Mouse (Mus musculus) embryonic facial prominence, embryonic 12.5 days (tissue): ENCODE measurements around the gene Iqcn. TPM values are rescaled to one million over a fixed set of nuclear protein-coding genes. Genes with fewer than 3 reads are reported as not detected.

Source experiments
- ATAC-seq: fragments of 200-750 bp; cut with Nextera tagmentation; 2 replicates; pipeline ENCODE4 v1.8.0; 2017; ENCODE audit not compliant: insufficient number of reproducible peaks, insufficient read depth, low FRiP score, low TSS enrichment
- H3K27ac ChIP-seq: fragments of 300-500 bp; sonication (generic); 2 replicates; pipeline ENCODE4 v1.5.1; 2016; ENCODE audit warnings: mild to moderate bottlenecking
- H3K27me3 ChIP-seq: fragments of 300-500 bp; sonication (generic); 2 replicates; pipeline ENCODE4 v1.6.1; 2016; ENCODE audit warnings: mild to moderate bottlenecking, moderate library complexity
- H3K36me3 ChIP-seq: fragments of 300-500 bp; sonication (generic); 2 replicates; pipeline ENCODE4 v1.6.1; 2016; ENCODE audit warnings: mild to moderate bottlenecking
- H3K4me1 ChIP-seq: fragments of 300-500 bp; sonication (generic); 2 replicates; pipeline ENCODE4 v1.6.1; 2016
- H3K4me2 ChIP-seq: fragments of 300-500 bp; sonication (generic); replicated peaks from 2 replicates; pipeline ENCODE4 v1.6.1; 2016; ENCODE audit warnings: mild to moderate bottlenecking, moderate library complexity
- H3K4me3 ChIP-seq: fragments of 300-500 bp; sonication (generic); 2 replicates; pipeline ENCODE4 v1.5.1; 2016; ENCODE audit warnings: mild to moderate bottlenecking
- H3K9ac ChIP-seq: fragments of 300-500 bp; sonication (generic); 2 replicates; pipeline ENCODE4 v1.6.1; 2016; ENCODE audit warnings: mild to moderate bottlenecking, moderate library complexity
- H3K9me3 ChIP-seq: fragments of 300-500 bp; sonication (generic); 2 replicates; pipeline ENCODE4 v1.6.1; 2016; ENCODE audit warnings: mild to moderate bottlenecking, moderate library complexity
- WGBS: fragments of 180-500 bp; shearing (Covaris S2); methylation state at CpG from one replicate; pipeline ENCODE4 v1.1.7; 2016; 5-methylcytosine and 5-hydroxymethylcytosine counted together
- polyA plus RNA-seq: library from polyadenylated mRNA; unstranded; fragments of >200 nt; fragmentation: Nextera tagmentation; extraction: Ambion mirVana; gene quantifications from 2 replicates; pipeline ENCODE4 v1.2.1, GENCODE M21; 2016

The Iqcn gene
- polyA plus RNA-seq, 1 experiment from 2014 or later = not detected

DNA sequence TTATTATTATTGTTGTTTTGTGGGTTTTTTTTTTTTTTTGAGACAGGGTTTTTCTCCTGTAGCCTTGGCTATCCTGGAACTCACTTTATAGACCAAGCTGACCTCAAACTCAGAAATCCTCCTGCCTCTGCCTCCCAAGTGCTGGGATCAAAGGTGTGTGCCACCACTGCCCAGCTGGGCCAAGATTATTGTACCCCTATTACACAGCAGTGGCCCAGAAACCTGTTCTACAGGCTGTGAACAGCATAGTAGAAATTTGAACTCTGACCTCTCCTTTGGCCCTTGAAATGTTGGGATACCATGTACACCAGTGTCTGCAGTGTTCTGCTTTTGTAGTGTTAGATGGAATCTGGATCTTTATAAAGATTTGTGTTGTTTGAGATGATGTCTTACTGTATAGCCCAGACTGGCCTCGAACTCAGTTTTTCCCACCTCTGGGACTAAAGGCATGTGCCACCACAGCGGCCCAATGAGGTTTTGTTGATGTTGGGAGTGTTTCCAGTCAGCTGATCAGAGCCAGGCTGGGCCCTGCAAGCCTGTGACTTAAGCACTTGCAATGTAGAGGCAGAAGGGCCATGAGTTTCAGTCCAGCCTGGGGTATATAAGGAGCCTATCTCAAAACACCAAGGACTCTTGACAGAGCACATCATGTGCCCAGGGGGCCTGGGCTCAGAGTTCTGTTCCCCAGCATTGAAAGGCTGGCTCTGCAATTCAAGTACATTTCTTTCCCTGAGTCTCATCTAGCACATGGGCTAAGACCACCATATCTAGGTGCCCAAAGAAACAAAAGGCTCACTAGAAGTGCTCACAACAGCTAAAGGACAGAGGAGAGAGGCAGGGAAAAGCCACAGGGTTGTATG is 1.0 kb upstream of the Iqcn start:
- Histone ChIP-seq H3K4me2 (peak overlapping the region; percentile 68; the same call in 1 of the 2 replicates), H3K9me3 (no peaks in the 10 kb centered on the region), H3K27me3 (no peaks in the 10 kb centered on the region), H3K36me3 (peaks cover 9% of the 10 kb centered on the region; the same call in 1 of the 2 replicates), H3K9ac (no peak overlapping the region), H3K4me3 (no peak overlapping the region), H3K4me1 (peaks cover 28% of the 10 kb centered on the region), H3K27ac (no peak overlapping the region)
- 96% methylated on average over 2 of the region's 2 CpGs for WGBS
- no peak for ATAC-seq

DNA sequence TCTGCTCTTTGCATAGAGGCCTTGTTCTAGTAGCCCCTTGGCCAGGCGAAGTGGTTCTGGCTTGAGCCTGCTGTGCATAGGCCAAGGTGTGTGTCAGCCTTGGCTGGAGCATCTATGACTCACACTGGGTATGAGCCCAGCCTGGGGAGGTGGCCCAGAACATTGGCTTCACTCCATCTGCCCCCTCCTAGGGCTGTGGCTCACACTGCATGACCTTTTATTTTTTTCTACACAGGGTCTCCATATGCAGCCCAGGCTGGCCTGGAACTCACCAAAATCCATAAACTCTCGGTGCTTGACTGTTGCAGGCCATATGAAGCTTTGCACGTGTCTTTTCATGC is 445 bp upstream of the Iqcn start:
- Histone ChIP-seq H3K36me3 (peaks cover 9% of the 10 kb centered on the region; the same call in 1 of the 2 replicates), H3K9ac (no peak overlapping the region), H3K4me2 (no peak overlapping the region), H3K9me3 (no peaks in the 10 kb centered on the region), H3K27ac (no peak overlapping the region), H3K4me1 (peaks cover 22% of the 10 kb centered on the region), H3K4me3 (no peak overlapping the region), H3K27me3 (no peaks in the 10 kb centered on the region)
- no peak for ATAC-seq
- WGBS = 84% methylated on average over 3 of the region's 3 CpGs

DNA sequence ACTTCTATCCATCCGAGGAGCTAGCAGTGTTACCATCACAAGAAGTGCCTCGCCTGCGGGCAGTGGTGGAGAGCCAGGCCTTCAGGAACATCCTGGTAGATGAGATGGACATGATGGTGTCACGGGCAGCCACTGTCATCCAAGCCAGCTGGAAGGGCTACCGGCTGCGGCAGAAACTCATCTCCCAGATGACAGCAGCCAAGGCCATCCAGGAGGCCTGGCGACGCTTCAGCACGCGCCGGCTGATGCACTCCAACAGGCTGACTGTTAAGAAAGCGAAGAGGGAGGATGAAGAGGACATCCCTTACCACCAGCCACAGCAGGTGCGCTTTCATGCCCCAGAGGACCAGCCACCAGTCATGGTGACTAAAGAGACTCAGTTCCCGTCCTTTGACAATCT is 5.0 kb downstream of the Iqcn start:
- Histone ChIP-seq H3K4me2 (no peak overlapping the region), H3K27me3 (no peaks in the 10 kb centered on the region), H3K27ac (no peak overlapping the region), H3K9me3 (no peaks in the 10 kb centered on the region), H3K4me1 (no peaks in the 10 kb centered on the region), H3K4me3 (no peak overlapping the region), H3K9ac (no peak overlapping the region), H3K36me3 (peaks cover 3% of the 10 kb centered on the region; the same call in 1 of the 2 replicates)
- ATAC-seq = no peak
- WGBS = 90% methylated on average over 14 of the region's 14 CpGs

DNA sequence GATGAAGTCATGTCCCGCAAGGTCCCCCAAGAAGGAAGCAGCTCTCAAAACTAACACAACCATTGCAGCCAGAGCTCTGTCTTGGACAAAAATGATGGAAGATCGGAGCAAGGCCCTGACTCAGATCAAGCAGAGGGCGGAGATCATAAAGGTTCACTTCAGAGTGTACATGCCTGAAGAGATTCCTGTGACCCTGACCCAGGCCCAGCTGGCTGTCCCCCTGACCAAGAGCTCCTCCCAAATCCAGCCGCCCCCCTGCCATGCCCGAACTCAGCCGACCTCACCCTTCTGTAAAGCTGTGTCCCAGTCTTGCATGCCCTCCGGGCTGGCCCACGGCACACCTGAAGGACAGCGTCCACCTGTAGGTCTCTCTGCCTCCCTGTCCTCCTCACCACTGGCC is 6.5 kb downstream of the Iqcn start:
- ATAC-seq = no peak
- Histone ChIP-seq H3K27me3 (no peaks in the 10 kb centered on the region), H3K27ac (no peak overlapping the region), H3K4me2 (no peak overlapping the region), H3K9me3 (no peaks in the 10 kb centered on the region), H3K4me1 (no peaks in the 10 kb centered on the region), H3K9ac (no peak overlapping the region), H3K4me3 (no peak overlapping the region), H3K36me3 (no peaks in the 10 kb centered on the region)
- 85% methylated on average over 9 of the region's 9 CpGs for WGBS

DNA sequence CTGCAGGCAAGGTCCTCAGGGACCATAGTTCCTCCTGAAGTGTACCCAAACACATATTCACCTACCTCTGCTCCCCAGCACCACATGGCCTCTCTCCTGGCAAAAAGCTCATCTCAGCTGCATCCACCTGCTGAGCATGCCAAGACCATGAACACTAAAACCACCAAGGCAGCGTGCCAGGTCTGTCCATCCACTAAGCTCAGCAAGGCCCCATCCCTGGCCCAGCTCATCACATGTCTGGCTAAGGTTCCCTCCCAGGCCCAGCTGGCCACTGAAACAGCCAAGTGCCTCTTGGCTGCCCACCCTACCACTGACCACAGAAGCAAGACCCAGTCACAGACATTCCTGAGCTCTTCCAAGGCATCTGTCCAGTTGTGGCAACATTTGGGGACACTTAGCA is 7.0 kb downstream of the Iqcn start:
- Histone ChIP-seq H3K4me1 (no peaks in the 10 kb centered on the region), H3K27me3 (no peaks in the 10 kb centered on the region), H3K9ac (no peak overlapping the region), H3K36me3 (no peaks in the 10 kb centered on the region), H3K27ac (no peak overlapping the region), H3K4me3 (no peak overlapping the region), H3K9me3 (no peaks in the 10 kb centered on the region), H3K4me2 (no peak overlapping the region)
- 92% methylated on average over 1 of the region's 1 CpGs for WGBS
- ATAC-seq = no peak

DNA sequence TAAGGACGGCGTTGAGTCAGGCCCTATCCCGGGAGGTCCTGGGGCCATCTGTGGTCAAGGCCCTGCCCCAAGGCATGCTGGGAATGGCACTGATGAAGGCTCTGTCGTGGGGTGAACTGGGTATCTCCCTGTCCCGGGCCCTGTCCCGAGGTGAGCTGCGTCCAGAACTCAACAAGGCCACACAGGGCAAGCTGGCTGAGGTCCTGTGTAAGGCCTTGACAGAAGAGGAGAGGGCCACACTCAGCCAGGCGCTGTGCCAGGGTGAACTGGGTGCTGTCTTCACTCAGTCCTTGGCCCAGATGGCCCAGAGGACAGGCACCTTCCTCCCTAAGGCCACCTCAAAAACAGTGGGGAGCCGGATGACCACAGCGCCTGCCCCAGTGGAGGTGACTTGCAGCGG is 7.8 kb downstream of the Iqcn start:
- H3K36me3 ChIP-seq = no peaks in the 10 kb centered on the region
- WGBS = 75% methylated on average over 11 of the region's 11 CpGs
- no peak for ATAC-seq
- H3K4me2 ChIP-seq = no peak overlapping the region
- no peaks in the 10 kb centered on the region for H3K9me3 ChIP-seq
- no peak overlapping the region for H3K27ac ChIP-seq
- H3K9ac ChIP-seq = no peak overlapping the region
- H3K4me3 ChIP-seq = no peak overlapping the region
- H3K27me3 ChIP-seq = no peaks in the 10 kb centered on the region
- H3K4me1 ChIP-seq = no peaks in the 10 kb centered on the region

DNA sequence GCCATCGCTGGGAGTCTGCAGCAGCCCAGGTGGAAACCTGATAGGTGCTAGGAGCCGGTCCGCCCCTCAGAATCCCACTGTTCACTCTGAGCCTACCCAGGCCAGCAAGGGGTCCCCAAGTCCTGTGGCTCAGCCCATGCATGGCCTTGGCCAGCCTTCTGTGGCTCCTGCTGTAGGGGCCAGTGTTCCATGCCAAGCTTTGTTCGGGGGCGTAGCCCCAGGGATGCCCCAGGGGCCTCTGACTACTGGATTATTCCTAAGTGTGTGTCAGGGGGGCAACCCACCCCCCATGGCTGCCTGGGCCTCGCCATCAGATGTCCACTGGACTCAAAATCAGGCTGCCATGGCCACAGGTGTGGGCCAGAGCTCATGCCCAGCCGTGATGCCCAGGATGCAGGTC is 10.7 kb downstream of the Iqcn start:
- H3K9me3 ChIP-seq = no peaks in the 10 kb centered on the region
- no peak overlapping the region for H3K4me3 ChIP-seq
- no peak overlapping the region for H3K9ac ChIP-seq
- ATAC-seq = no peak
- no peak overlapping the region for H3K4me2 ChIP-seq
- H3K4me1 ChIP-seq = no peaks in the 10 kb centered on the region
- H3K36me3 ChIP-seq = no peaks in the 10 kb centered on the region
- H3K27me3 ChIP-seq = peaks cover 3% of the 10 kb centered on the region; the same call in 1 of the 2 replicates
- 71% methylated on average over 7 of the region's 7 CpGs for WGBS
- no peak overlapping the region for H3K27ac ChIP-seq

DNA sequence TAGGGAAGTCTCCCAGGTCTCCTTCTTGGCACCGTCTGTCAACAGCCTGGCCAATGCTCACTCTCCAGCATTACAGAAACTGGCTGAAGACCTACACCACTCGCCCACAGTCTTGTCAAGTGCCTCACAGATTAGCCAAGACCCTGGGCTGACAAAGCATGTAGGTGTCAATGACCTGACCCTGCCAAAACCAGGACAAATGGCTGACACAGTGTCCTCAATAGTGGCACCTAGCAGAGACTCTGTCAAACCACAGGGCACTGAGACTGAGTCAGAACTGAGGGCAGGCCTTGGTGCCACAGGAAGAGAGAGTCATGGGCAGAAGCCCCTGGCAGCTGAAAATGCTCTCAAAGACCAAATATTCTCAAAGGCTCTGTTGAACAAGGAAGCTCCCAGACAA is 11.8 kb downstream of the Iqcn start:
- no peak overlapping the region for H3K27ac ChIP-seq
- H3K4me1 ChIP-seq = no peaks in the 10 kb centered on the region
- H3K4me2 ChIP-seq = no peak overlapping the region
- no peaks in the 10 kb centered on the region for H3K9me3 ChIP-seq
- 63% methylated on average over 2 of the region's 2 CpGs for WGBS
- H3K36me3 ChIP-seq = no peaks in the 10 kb centered on the region
- H3K9ac ChIP-seq = no peak overlapping the region
- H3K27me3 ChIP-seq = peaks cover 3% of the 10 kb centered on the region; the same call in 1 of the 2 replicates
- ATAC-seq = no peak
- H3K4me3 ChIP-seq = no peak overlapping the region

DNA sequence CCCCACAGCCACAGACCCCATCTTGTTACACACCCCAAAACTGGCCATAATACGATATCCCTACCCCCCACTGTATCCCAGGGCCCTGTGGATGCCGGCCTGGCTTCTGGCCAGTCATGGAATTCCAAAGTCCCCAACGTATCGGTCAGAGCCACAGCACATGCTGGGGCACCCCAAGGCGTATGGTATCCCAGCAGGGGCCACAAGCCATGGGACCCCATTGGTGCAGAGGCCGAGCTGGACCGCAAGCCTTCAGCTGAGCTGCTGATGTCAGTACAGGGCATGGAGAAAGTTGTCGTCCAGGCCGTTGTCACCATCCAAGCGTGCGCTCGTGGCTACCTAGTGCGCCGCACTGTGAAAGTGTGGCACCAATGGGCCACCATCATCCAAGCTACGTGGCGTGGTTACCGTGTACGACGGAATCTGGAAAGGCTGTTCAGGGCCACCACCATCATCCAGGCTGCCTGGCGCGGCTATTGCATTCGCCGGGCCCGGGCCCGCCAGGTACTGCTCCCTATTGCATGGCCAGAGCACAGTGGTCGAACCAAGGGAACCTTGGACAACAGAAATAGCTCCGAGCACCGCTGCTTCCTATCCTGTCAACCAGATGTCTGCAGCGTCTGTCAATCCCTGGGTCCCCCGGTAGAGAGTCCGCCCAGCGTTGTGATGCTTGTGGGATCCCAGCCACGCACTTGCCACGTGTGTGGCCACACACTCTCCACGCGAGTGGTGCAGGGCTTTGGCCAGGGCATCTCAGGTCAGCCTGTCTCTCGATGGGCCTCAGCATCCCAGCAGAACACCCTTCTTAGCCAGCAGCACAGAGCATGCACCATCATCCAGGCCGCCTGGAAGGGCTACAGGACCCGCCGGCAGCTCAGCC is 13.5 kb downstream of the Iqcn start:
- no peak overlapping the region for H3K4me2 ChIP-seq
- H3K9me3 ChIP-seq = no peaks in the 10 kb centered on the region
- H3K4me3 ChIP-seq = no peak overlapping the region
- no peak overlapping the region for H3K27ac ChIP-seq
- no peak for ATAC-seq
- no peaks in the 10 kb centered on the region for H3K4me1 ChIP-seq
- H3K9ac ChIP-seq = no peak overlapping the region
- peaks cover 3% of the 10 kb centered on the region; the same call in 1 of the 2 replicates for H3K27me3 ChIP-seq
- WGBS = 86% methylated on average over 40 of the region's 40 CpGs
- H3K36me3 ChIP-seq = no peaks in the 10 kb centered on the region

DNA sequence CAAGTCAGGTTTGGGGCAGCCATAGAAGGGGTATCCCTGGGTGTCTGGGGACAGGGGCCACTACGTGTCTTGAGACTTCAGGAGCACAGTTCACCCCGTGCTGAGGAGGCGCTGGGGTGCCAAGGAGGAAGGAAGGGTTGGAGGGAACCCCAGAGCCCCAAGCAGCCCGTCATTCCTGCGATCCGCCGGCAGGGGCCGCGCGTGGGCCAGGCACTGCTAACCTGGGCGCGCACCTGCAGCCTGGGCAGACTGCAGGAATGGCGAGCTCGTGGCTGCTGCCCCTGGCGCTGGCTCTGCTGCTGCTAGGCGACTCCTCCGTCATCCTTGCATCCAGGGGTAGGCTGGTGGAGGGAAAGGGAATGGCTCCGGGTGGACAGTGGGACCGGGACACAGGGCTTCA is 15.0 kb downstream of the Iqcn start, which contains the start of gene Gm3336:
Gene Gm3336 (plus strand): TSS at position 247 of the 400 bp plus-strand sequence.
- no peak for ATAC-seq
- WGBS = 2% methylated on average over 19 of the region's 19 CpGs
- H3K4me2 ChIP-seq = no peak within 1 kb of the TSS
- H3K4me1 ChIP-seq = no peaks in the 10 kb centered on the region
- no peak within 1 kb of the TSS for H3K9ac ChIP-seq
- H3K36me3 ChIP-seq = no peaks in the 10 kb centered on the region
- no peaks in the 10 kb centered on the region for H3K9me3 ChIP-seq
- no peak within 1 kb of the TSS for H3K4me3 ChIP-seq
- peaks cover 3% of the 10 kb centered on the region; the same call in 1 of the 2 replicates for H3K27me3 ChIP-seq
- H3K27ac ChIP-seq = no peak within 1 kb of the TSS

DNA sequence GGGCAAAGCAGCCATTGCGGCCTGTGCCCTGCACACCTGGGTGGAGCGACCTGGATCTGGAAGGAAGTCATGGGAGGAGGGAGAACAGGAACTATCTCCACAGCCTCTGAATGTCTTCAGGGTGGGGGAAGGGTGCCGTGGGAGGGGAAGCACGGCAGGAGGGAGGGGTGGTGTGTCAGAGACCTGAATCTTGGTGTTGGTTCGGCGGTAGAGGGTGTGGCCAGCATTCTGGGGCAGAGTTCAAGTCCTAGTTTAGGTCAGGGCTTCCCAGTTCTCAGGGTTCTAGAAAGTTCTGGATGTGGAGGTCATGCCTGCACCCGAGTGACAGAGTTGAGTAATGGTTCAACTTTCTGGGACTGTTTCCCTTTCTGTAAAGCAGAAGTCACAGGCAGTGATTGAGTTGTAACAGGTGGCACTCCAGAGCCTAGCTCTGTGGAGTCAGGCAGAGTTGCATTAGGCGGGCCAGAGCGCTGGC is 16.6 kb downstream of the Iqcn start:
- Histone ChIP-seq H3K4me3 (no peak overlapping the region), H3K27me3 (peaks cover 3% of the 10 kb centered on the region; the same call in 1 of the 2 replicates), H3K4me2 (no peak overlapping the region), H3K9me3 (no peaks in the 10 kb centered on the region), H3K4me1 (no peaks in the 10 kb centered on the region), H3K27ac (no peak overlapping the region), H3K36me3 (no peaks in the 10 kb centered on the region), H3K9ac (no peak overlapping the region)
- WGBS = 64% methylated on average over 9 of the region's 9 CpGs
- ATAC-seq = no peak
